Mouse (Mus musculus) kidney, embryonic 14.5 days (tissue): ENCODE measurements around the gene Msi2. TPM values are rescaled to one million over a fixed set of nuclear protein-coding genes. Genes with fewer than 3 reads are reported as not detected.

Experiments used
- ATAC-seq: fragments of 200-750 bp; cut with Nextera tagmentation; 2 replicates; pipeline ENCODE4 v1.8.0; 2017; ENCODE audit warnings: moderate number of reproducible peaks, mild to moderate bottlenecking, moderate TSS enrichment, moderate library complexity; ENCODE audit not compliant: low FRiP score, low TSS enrichment
- H3K27ac ChIP-seq: fragments of 300-500 bp; sonication (generic); 2 replicates; pipeline ENCODE4 v1.5.1; 2014; ENCODE audit warnings: low read depth, mild to moderate bottlenecking, low read length, moderate library complexity, mixed read lengths
- H3K27me3 ChIP-seq: fragments of 300-500 bp; sonication (generic); 2 replicates; pipeline ENCODE4 v1.6.1; 2014; ENCODE audit warnings: mild to moderate bottlenecking, low read length; ENCODE audit not compliant: control insufficient read depth, insufficient read depth
- H3K36me3 ChIP-seq: fragments of 300-500 bp; sonication (generic); 2 replicates; pipeline ENCODE4 v1.6.1; 2014; ENCODE audit warnings: low read length, mixed read lengths; ENCODE audit not compliant: control insufficient read depth, insufficient read depth
- H3K4me1 ChIP-seq: fragments of 300-500 bp; sonication (generic); 2 replicates; pipeline ENCODE4 v1.6.1; 2014; ENCODE audit warnings: low read length, mixed read lengths; ENCODE audit not compliant: control insufficient read depth, insufficient read depth
- H3K4me2 ChIP-seq: fragments of 300-500 bp; sonication (generic); replicated peaks from 2 replicates; pipeline ENCODE4 v1.6.1; 2014; ENCODE audit warnings: low read depth, mild to moderate bottlenecking, low read length
- H3K4me3 ChIP-seq: fragments of 300-500 bp; sonication (generic); 2 replicates; pipeline ENCODE4 v1.5.1; 2014; ENCODE audit warnings: mild to moderate bottlenecking, low read length
- H3K9ac ChIP-seq: fragments of 300-500 bp; sonication (generic); 2 replicates; pipeline ENCODE4 v1.6.1; 2014; ENCODE audit warnings: low read depth, mild to moderate bottlenecking, low read length, moderate library complexity
- H3K9me3 ChIP-seq: fragments of 300-500 bp; sonication (generic); 2 replicates; pipeline ENCODE4 v1.6.1; 2016; ENCODE audit warnings: low read length; ENCODE audit not compliant: control insufficient read depth
- WGBS: fragments of 180-500 bp; shearing (Covaris S2); extraction: QIAGEN DNeasy Blood & Tissue Kit; methylation state at CpG from one replicate; pipeline ENCODE4 v1.1.7; 2014; 5-methylcytosine and 5-hydroxymethylcytosine counted together
- polyA plus RNA-seq: library from polyadenylated mRNA; unstranded; fragments of >200 nt; fragmentation: Nextera tagmentation; extraction: Ambion mirVana; gene quantifications from 2 replicates; pipeline ENCODE4 v1.2.1, GENCODE M21; 2014

Msi2 gene
- polyA plus RNA-seq, 1 experiment from 2014 or later: 30.8 TPM

DNA sequence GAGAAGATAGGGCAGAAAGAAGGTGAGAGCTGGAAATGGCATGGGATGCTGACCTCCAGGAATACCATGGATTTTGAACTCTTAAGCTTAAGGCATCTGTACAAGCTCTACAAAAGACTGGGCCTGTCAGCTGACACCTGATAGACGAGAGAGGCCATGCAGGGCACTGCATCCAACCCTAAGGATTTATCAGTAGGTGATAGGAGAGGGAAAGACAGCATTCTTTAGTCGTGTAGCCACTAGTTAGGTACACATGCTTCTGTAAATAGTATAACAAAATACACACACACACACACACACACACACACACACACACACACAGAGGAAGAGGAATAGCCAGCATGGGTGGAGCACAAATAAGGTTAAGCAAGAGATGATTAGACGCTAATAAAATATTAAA, 269.7 kb downstream of the Msi2 start:
- H3K4me1 ChIP-seq: peaks cover 18% of the 10 kb centered on the region; the same call in 1 of the 2 replicates

DNA sequence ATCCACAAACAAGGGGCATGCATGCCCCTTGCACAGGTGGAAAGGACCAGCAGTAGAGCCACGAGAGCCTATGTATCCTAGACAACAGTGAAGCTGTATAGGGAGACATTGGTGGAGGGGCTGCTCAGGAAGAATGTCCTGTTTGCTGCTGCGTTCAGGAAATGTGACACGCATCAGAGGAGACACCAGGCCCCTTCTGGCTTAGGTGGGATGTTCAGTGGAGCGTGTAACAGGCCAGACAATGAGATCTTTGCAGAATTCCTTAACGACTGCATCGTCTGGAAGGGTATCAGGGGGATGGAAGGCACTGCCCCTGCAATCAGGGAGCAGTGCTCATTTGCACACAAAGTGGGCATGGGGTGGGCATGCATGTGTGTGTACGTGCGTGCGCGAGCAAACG, 271.0 kb downstream of the Msi2 start:
- Histone ChIP-seq H3K4me3 (no peak overlapping the region), H3K27ac (peak overlapping the region; percentile 71; the same call in 1 of the 2 replicates), H3K9me3 (no peaks in the 10 kb centered on the region), H3K36me3 (peaks cover 12% of the 10 kb centered on the region), H3K4me2 (no peak overlapping the region), H3K27me3 (no peaks in the 10 kb centered on the region), H3K9ac (no peak overlapping the region), H3K4me1 (peaks cover 26% of the 10 kb centered on the region)
- WGBS: 35% methylated on average over 11 of the region's 11 CpGs
- ATAC-seq: peak; percentile 80

More for the DNA sequence above, 269.7 kb downstream of the Msi2 start:
- ATAC-seq: no peak
- Histone ChIP-seq H3K9ac (no peak overlapping the region), H3K4me3 (no peak overlapping the region), H3K36me3 (peaks cover 11% of the 10 kb centered on the region), H3K9me3 (no peaks in the 10 kb centered on the region), H3K27me3 (no peaks in the 10 kb centered on the region), H3K27ac (peak overlapping the region; percentile 71; the same call in 1 of the 2 replicates), H3K4me2 (no peak overlapping the region)
- WGBS: 60% methylated on average over 3 of the region's 3 CpGs

- peaks cover 12% of the 10 kb centered on the region for H3K36me3 ChIP-seq
- ATAC-seq: no peak
- WGBS: 93% methylated on average over 14 of the region's 14 CpGs
- no peaks in the 10 kb centered on the region for H3K27me3 ChIP-seq
- H3K9me3 ChIP-seq: no peaks in the 10 kb centered on the region
- no peak overlapping the region for H3K9ac ChIP-seq
- H3K4me3 ChIP-seq: no peak overlapping the region
- H3K4me2 ChIP-seq: no peak overlapping the region
- peaks cover 26% of the 10 kb centered on the region for H3K4me1 ChIP-seq
- no peak overlapping the region for H3K27ac ChIP-seq
These were observed 274.4 kb downstream of the Msi2 start for GRCm38 (mm10) chr11:88443905-88444304.

- Histone ChIP-seq H3K4me2 (no peak overlapping the region), H3K27me3 (no peaks in the 10 kb centered on the region), H3K36me3 (peaks cover 12% of the 10 kb centered on the region), H3K9me3 (no peaks in the 10 kb centered on the region), H3K4me1 (peaks cover 22% of the 10 kb centered on the region), H3K4me3 (no peak overlapping the region), H3K27ac (no peak overlapping the region), H3K9ac (no peak overlapping the region)
- WGBS: 81% methylated on average over 8 of the region's 8 CpGs
- no peak for ATAC-seq
These were observed 275.0 kb downstream of the Msi2 start for GRCm38 (mm10) chr11:88443291-88443690.

DNA sequence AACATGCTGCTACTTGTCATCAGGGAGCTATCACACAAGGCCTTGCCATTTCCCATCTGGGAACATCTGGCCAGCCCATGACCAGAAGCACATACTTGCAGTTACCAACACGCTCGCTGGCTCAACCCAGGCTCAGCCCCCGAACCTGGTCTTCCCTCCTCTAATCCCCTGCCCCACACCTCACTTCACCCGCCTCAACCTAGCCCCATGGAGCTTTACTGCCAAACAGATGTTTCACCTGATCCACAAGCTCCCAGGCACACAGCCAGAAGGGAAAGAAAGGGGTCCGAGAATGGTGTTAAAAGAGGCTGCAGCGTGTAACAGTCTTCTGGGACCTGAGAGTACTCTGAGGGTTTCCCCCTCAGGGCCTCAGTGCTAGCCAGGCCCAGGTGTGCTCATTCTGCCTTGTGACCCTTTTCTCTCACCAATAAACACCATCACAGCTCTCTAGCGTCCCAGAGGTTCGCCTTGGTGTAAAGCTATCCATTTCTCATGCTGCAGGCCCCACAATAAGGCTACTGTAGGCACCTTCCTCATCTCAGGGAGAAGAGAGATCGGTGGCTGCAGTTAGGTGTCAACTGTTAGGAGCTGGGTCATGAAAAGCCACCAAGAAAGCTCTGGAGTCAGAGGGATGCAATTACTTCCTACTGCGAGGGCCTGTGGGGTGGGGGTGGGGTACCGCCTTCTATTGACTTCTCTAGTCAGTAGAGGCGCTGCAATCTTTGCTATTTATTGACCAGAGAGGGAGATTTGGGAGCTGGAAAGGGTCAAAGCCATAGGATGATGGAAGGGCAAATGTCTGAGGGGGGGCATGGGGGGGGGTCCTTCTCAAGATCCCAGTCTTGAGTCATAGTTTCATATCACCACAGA, 276.2 kb downstream of the Msi2 start:
- H3K27ac ChIP-seq: no peak overlapping the region
- ATAC-seq: no peak
- 55% methylated on average over 12 of the region's 12 CpGs for whole genome bisulfite sequencing

GRCm38 (mm10) chr11:88438659-88439058, 279.7 kb downstream of the Msi2 start:
- Histone ChIP-seq H3K9ac (no peak overlapping the region), H3K27me3 (no peaks in the 10 kb centered on the region), H3K4me3 (no peak overlapping the region), H3K27ac (no peak overlapping the region), H3K9me3 (no peaks in the 10 kb centered on the region), H3K4me1 (peaks cover 14% of the 10 kb centered on the region), H3K4me2 (no peak overlapping the region), H3K36me3 (peaks cover 1% of the 10 kb centered on the region; the same call in 1 of the 2 replicates)
- ATAC-seq: no peak
- WGBS: 84% methylated on average over 3 of the region's 3 CpGs

More for the DNA sequence above, 276.2 kb downstream of the Msi2 start:
- Histone ChIP-seq H3K9me3 (no peaks in the 10 kb centered on the region), H3K9ac (no peak overlapping the region), H3K4me2 (no peak overlapping the region), H3K4me3 (no peak overlapping the region), H3K4me1 (peaks cover 14% of the 10 kb centered on the region), H3K36me3 (peaks cover 12% of the 10 kb centered on the region), H3K27me3 (no peaks in the 10 kb centered on the region)

GRCm38 (mm10) chr11:88436596-88436995, 281.7 kb downstream of the Msi2 start:
- peaks cover 9% of the 10 kb centered on the region for H3K4me1 ChIP-seq
- WGBS: 91% methylated on average over 2 of the region's 2 CpGs
- no peaks in the 10 kb centered on the region; the same call in 1 of the 2 replicates for H3K36me3 ChIP-seq
- no peaks in the 10 kb centered on the region for H3K9me3 ChIP-seq
- no peak overlapping the region for H3K4me2 ChIP-seq
- H3K4me3 ChIP-seq: no peak overlapping the region
- H3K27ac ChIP-seq: no peak overlapping the region
- H3K27me3 ChIP-seq: no peaks in the 10 kb centered on the region
- no peak for ATAC-seq
- H3K9ac ChIP-seq: no peak overlapping the region

GRCm38 (mm10) chr11:88435543-88435942, 282.8 kb downstream of the Msi2 start:
- Histone ChIP-seq H3K36me3 (no peaks in the 10 kb centered on the region; the same call in 1 of the 2 replicates), H3K4me3 (no peak overlapping the region), H3K4me1 (peaks cover 9% of the 10 kb centered on the region), H3K9me3 (no peaks in the 10 kb centered on the region), H3K9ac (no peak overlapping the region), H3K4me2 (no peak overlapping the region), H3K27me3 (no peaks in the 10 kb centered on the region), H3K27ac (no peak overlapping the region)
- no peak for ATAC-seq
- 88% methylated on average over 6 of the region's 6 CpGs for WGBS
